Mouse (Mus musculus) brain, adult 10 weeks (tissue): ENCODE measurements around the gene Pdilt. TPM values are rescaled to one million over a fixed set of nuclear protein-coding genes. Genes with fewer than 3 reads are reported as not detected.

Experiments used
- polyA plus RNA-seq: library from polyadenylated mRNA; stranded (reverse); fragments of 350-450 nt; fragmentation: Illumina TruSeq; extraction: RNeasy Lipid Tissue Mini Kit (QIAGEN cat#74804); gene quantifications from one replicate; pipeline ENCODE4 v1.2.3, GENCODE M21; 2015; ENCODE audit warnings: low read depth, low replicate concordance

Pdilt gene
- polyA plus RNA-seq = not detected

GRCm38 (mm10) chr7:119523389-119523788 is at the start of gene Pdilt:
Pdilt (minus strand) TSS chr7:119523489.

GRCm38 (mm10) chr7:119554040-119554439 is 30.8 kb upstream of the Pdilt start, which contains the start of gene Acsm2:
Acsm2 (plus strand) TSS chr7:119554340.

GRCm38 (mm10) chr7:119519163-119519562 is 4.1 kb downstream of the Pdilt start, which contains the start of gene Acsm5:
Acsm5 (plus strand) TSS chr7:119519463.

GRCm38 (mm10) chr7:119479256-119479655 is 44.0 kb downstream of the Pdilt start, which contains the start of gene Umod:
Umod (minus strand) TSS chr7:119479282.

GRCm38 (mm10) chr7:119459185-119459584 is 64.1 kb downstream of the Pdilt start, which contains the start of gene Gp2:
Gp2 (minus strand) TSS chr7:119459285.

Other genes with a start within 250 kb of the Pdilt start
- gene Gp2, start 64.2 kb downstream of the Pdilt start, polyA plus RNA-seq = 0.33 TPM
- gene Umod, start 44.2 kb downstream of the Pdilt start, polyA plus RNA-seq = not detected
- gene Acsm5, start 4.0 kb downstream of the Pdilt start, polyA plus RNA-seq = 0.73 TPM
- not detected for gene Acsm2, start 30.9 kb upstream of the Pdilt start, polyA plus RNA-seq
- gene Acsm1, start 83.5 kb upstream of the Pdilt start, polyA plus RNA-seq = not detected
- not detected for gene Acsm4, start 166.5 kb upstream of the Pdilt start, polyA plus RNA-seq
- gene Thumpd1, start 197.3 kb upstream of the Pdilt start, polyA plus RNA-seq = 40.1 TPM
- not detected for gene Acsm3, start 237.4 kb upstream of the Pdilt start, polyA plus RNA-seq